Mouse (Mus musculus) adrenal gland (tissue): ENCODE measurements around the gene D17Wsu92e.

Source experiments
- intact Hi-C: fragments of 180-260 bp; cut with DNase I; formaldehyde crosslinking; loops from one replicate; pipeline ENCODE4 v1.15.1; 2025

D17Wsu92e gene

GRCm38 (mm10) chr17:27823142-27823905 lies 2.9 kb upstream of the D17Wsu92e start:
- intact Hi-C loops: no loop called here

GRCm38 (mm10) chr17:27821407-27822338 lies 1.2 kb upstream of the D17Wsu92e start:
- intact Hi-C loops: no loop called here

GRCm38 (mm10) chr17:27819971-27820567 lies 379 bp downstream of the D17Wsu92e start:
- intact Hi-C loops: no loop called here

GRCm38 (mm10) chr17:27819521-27819970 lies 902 bp downstream of the D17Wsu92e start:
- intact Hi-C loops: no loop called here

- intact Hi-C loops: no loop called here
These were observed 1.4 kb downstream of the D17Wsu92e start for GRCm38 (mm10) chr17:27819011-27819410.

- intact Hi-C loops: no loop called here
These were observed 5.8 kb downstream of the D17Wsu92e start for GRCm38 (mm10) chr17:27814606-27815005.

- intact Hi-C loops: no loop called here
These were observed 8.5 kb downstream of the D17Wsu92e start for GRCm38 (mm10) chr17:27811980-27812379.

GRCm38 (mm10) chr17:27810569-27811331 lies 9.7 kb downstream of the D17Wsu92e start:
- intact Hi-C loops: no loop called here

GRCm38 (mm10) chr17:27807542-27808078 lies 12.8 kb downstream of the D17Wsu92e start:
- intact Hi-C loops: no loop called here

- intact Hi-C loops: no loop called here
These were observed 15.4 kb downstream of the D17Wsu92e start for GRCm38 (mm10) chr17:27804803-27805770.

- intact Hi-C loops: no loop called here
These were observed 16.2 kb downstream of the D17Wsu92e start for GRCm38 (mm10) chr17:27804156-27804690.

- intact Hi-C loops: no loop called here
These were observed 16.7 kb downstream of the D17Wsu92e start for GRCm38 (mm10) chr17:27803752-27804151.

- intact Hi-C loops: no loop called here
These were observed 19.5 kb downstream of the D17Wsu92e start for GRCm38 (mm10) chr17:27800710-27801648.

GRCm38 (mm10) chr17:27799771-27800584 lies 20.5 kb downstream of the D17Wsu92e start:
- intact Hi-C loops: no loop called here

GRCm38 (mm10) chr17:27797341-27797872 lies 23.0 kb downstream of the D17Wsu92e start:
- intact Hi-C loops: no loop called here

- intact Hi-C loops: no loop called here
These were observed 23.7 kb downstream of the D17Wsu92e start for GRCm38 (mm10) chr17:27796780-27797179.

GRCm38 (mm10) chr17:27793144-27793543 lies 27.3 kb downstream of the D17Wsu92e start:
- intact Hi-C loops: no loop called here
